Mouse (Mus musculus) cortical plate, adult 2 months (tissue): ENCODE measurements around the gene Il12b. TPM values are rescaled to one million over a fixed set of nuclear protein-coding genes. Genes with fewer than 3 reads are reported as not detected.

Experiments used
- H3K27ac ChIP-seq: fragments of 200-500 bp; 2 replicates; pipeline ENCODE4 v1.5.1; 2012; ENCODE audit warnings: low read length, control low read depth, inconsistent platforms; ENCODE audit not compliant: insufficient read depth
- H3K4me1 ChIP-seq: fragments of 200-500 bp; 2 replicates; pipeline ENCODE4 v1.6.1; 2011; ENCODE audit warnings: low read length; ENCODE audit not compliant: control insufficient read depth, insufficient read depth
- H3K4me3 ChIP-seq: fragments of 200-500 bp; 2 replicates; pipeline ENCODE4 v1.5.1; 2011; ENCODE audit warnings: mild to moderate bottlenecking, low read length, control low read depth; ENCODE audit not compliant: insufficient read depth
- CTCF ChIP-seq: fragments of 200-500 bp; IDR thresholded peaks from 2 replicates; pipeline ENCODE4 v1.5.1; 2011; ENCODE audit warnings: mild to moderate bottlenecking, control low read depth, low read length; ENCODE audit not compliant: insufficient read depth; ENCODE audit errors: extremely low read depth
- POLR2A ChIP-seq: fragments of 200-500 bp; IDR thresholded peaks from 2 replicates; pipeline ENCODE4 v1.6.1; 2011; ENCODE audit warnings: mild to moderate bottlenecking, low read length, control low read depth; ENCODE audit not compliant: insufficient read depth; ENCODE audit errors: extremely low read depth
- polyA plus RNA-seq: library from polyadenylated mRNA; depleted of rRNA; stranded (reverse); fragments of >200 nt; gene quantifications from 2 replicates; pipeline ENCODE4 v1.2.3, GENCODE M21; 2012

The Il12b gene
- polyA plus RNA-seq, 1 experiment = not detected

- Histone ChIP-seq H3K4me3 (no peak overlapping the region), H3K27ac (no peak overlapping the region), H3K4me1 (no peaks in the 10 kb centered on the region)
- no peak for TF ChIP-seq CTCF
- TF ChIP-seq POLR2A = no peak
These were observed 9.7 kb upstream of the Il12b start for GRCm38 (mm10) chr11:44389993-44390701.

GRCm38 (mm10) chr11:44393101-44393810 is 6.6 kb upstream of the Il12b start:
- no peak overlapping the region for H3K27ac ChIP-seq
- TF ChIP-seq CTCF (no peak), POLR2A (no peak)
- no peaks in the 10 kb centered on the region for H3K4me1 ChIP-seq
- H3K4me3 ChIP-seq = no peak overlapping the region

GRCm38 (mm10) chr11:44395401-44395800 is 4.5 kb upstream of the Il12b start:
- no peak overlapping the region for H3K4me3 ChIP-seq
- TF ChIP-seq POLR2A = no peak
- TF ChIP-seq CTCF = no peak
- H3K27ac ChIP-seq = no peak overlapping the region
- H3K4me1 ChIP-seq = 0 out of 2 replicates have a peak, but pooled peaks cover 1% of the 10 kb centered on the region

- Histone ChIP-seq H3K27ac (no peak overlapping the region), H3K4me3 (no peak overlapping the region), H3K4me1 (peaks cover 3% of the 10 kb centered on the region; the same call in 1 of the 2 replicates)
- TF ChIP-seq POLR2A = no peak
- no peak for TF ChIP-seq CTCF
These were observed 2.3 kb upstream of the Il12b start for GRCm38 (mm10) chr11:44397551-44397950.

- TF ChIP-seq CTCF (no peak), POLR2A (no peak)
- Histone ChIP-seq H3K4me3 (no peak overlapping the region), H3K27ac (no peak overlapping the region), H3K4me1 (peaks cover 3% of the 10 kb centered on the region; the same call in 1 of the 2 replicates)
These were observed 1.5 kb upstream of the Il12b start for GRCm38 (mm10) chr11:44398356-44398755.

GRCm38 (mm10) chr11:44398782-44399225 is 1.1 kb upstream of the Il12b start:
- Histone ChIP-seq H3K4me1 (peaks cover 3% of the 10 kb centered on the region; the same call in 1 of the 2 replicates), H3K4me3 (no peak overlapping the region), H3K27ac (no peak overlapping the region)
- TF ChIP-seq POLR2A (no peak), CTCF (peak; percentile 46; the same call in 1 of the 2 replicates)

GRCm38 (mm10) chr11:44401635-44402548 is 2.0 kb downstream of the Il12b start:
- Histone ChIP-seq H3K4me3 (no peak overlapping the region), H3K4me1 (peaks cover 3% of the 10 kb centered on the region; the same call in 1 of the 2 replicates), H3K27ac (no peak overlapping the region)
- TF ChIP-seq POLR2A (no peak), CTCF (no peak)

- TF ChIP-seq POLR2A (no peak), CTCF (no peak)
- Histone ChIP-seq H3K4me1 (peaks cover 1% of the 10 kb centered on the region; the same call in 1 of the 2 replicates), H3K27ac (no peak overlapping the region), H3K4me3 (no peak overlapping the region)
These were observed 5.2 kb downstream of the Il12b start for GRCm38 (mm10) chr11:44405113-44405512.

GRCm38 (mm10) chr11:44405961-44406360 is 6.1 kb downstream of the Il12b start:
- Histone ChIP-seq H3K27ac (no peak overlapping the region), H3K4me3 (no peak overlapping the region), H3K4me1 (peaks cover 1% of the 10 kb centered on the region; the same call in 1 of the 2 replicates)
- TF ChIP-seq CTCF (no peak), POLR2A (no peak)
